Mouse (Mus musculus): ENCODE measurements at regions not wholly inside any gene's neighbourhood (a gene's known extent, or its start where the extent isn't known, plus 50 kb on each side); places are given as distances from the start of the nearest gene placed in this dataset.

DNA sequence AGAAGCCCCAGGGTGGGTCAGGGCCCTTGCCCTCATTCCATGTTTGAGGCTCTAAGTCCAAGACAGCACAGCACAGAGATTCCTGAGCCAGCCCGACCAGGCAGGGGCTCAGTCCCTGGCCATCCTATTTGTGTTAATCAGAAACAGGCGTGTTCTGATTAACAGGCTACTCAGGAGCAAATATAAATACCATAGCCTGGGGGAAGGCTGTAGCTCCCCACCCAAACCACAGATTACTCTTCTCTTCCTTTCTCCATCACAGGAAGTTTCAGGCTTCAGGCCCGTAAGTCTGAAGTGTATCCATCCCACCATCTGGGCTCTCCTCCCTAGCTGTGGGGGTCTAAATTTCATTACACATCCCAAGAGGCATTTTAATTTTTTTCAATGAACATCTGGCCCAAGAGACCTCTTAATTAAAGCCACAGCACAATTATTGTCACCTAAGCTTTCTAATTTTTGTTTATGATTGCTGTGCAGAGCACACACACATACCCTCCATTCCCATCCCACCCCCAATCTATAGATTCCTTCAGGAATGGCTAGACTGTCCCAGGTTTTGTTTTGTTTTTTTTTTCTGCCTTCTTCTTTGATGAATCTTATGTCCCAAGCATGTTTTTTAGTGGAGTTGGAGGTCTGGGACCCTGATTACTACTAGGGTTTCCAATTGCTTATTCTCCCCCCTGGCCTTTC, 197.9 kb upstream of the Cdh11 start:
- no peak for TF ChIP-seq CEBPB (IDR thresholded peaks at IDR 0.05; ENCODE audit: insufficient read depth, poor library complexity, severe bottlenecking)
- TF ChIP-seq POLR2A (IDR thresholded peaks at IDR 0.05; ENCODE audit: insufficient read length, low read depth), result no peak
- TF ChIP-seq TCF3 (IDR thresholded peaks at IDR 0.05; ENCODE audit: insufficient read length, low read depth), result no peak
- TF ChIP-seq USF1 (IDR thresholded peaks at IDR 0.05; ENCODE audit: low read depth), result no peak
- no peak for TF ChIP-seq TCF12 (IDR thresholded peaks at IDR 0.05; ENCODE audit: insufficient read depth, poor library complexity, severe bottlenecking)
- no peak for TF ChIP-seq POLR2AphosphoS2 (IDR thresholded peaks at IDR 0.05; ENCODE audit: insufficient read length, low read depth)
- no peak for TF ChIP-seq REST (IDR thresholded peaks at IDR 0.05; ENCODE audit: insufficient read depth, insufficient read length)
- TF ChIP-seq MYOD1 (IDR thresholded peaks at IDR 0.05; ENCODE audit: control insufficient read depth in 1 of 3, insufficient read length in 2 of 3, low read depth in 2 of 3), result no peak

All from myocyte (in vitro differentiated cells).